Mouse (Mus musculus) ovary, adult 18-20 months (tissue): Measurements from ENCODE around the gene Psma5.

Experiments
- DNase-seq: peaks from one replicate; pipeline ENCODE4 v3.0.0; 2022; ENCODE audit warnings: low spot score, mixed read lengths

Psma5 gene

GRCm38 (mm10) chr3:108306387-108306786, 49.7 kb downstream of the Psma5 start:
- no peak for DNase-seq

GRCm38 (mm10) chr3:108307485-108307884, 50.8 kb downstream of the Psma5 start:
- no peak for DNase-seq

GRCm38 (mm10) chr3:108310921-108311341, 54.2 kb downstream of the Psma5 start:
- DNase-seq, result no peak

DNA sequence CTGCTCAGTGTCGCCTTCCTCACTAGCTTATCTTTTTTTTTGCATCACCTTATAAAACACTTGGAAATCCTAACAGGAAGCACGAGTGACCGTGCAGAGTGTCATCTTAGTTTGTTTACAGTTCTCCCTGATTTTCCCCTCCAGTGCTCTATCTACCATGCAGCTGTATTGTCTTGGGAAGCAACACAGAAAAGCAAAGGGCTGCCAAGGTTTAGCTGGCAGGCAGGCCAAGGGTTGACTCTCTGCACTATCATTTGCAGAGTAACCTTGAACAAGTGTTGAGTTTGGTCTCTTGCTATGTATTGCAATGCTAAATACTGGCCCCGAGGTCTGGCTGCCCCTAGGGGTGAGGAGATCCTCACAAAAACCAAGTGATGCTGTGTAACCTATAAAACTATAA, 55.0 kb downstream of the Psma5 start:
- no peak for DNase-seq

GRCm38 (mm10) chr3:108312414-108312813, 55.7 kb downstream of the Psma5 start:
- no peak for DNase-seq

- DNase-seq, result no peak
Observed at GRCm38 (mm10) chr3:108313138-108313537, 56.4 kb downstream of the Psma5 start.

- no peak for DNase-seq
Observed at GRCm38 (mm10) chr3:108314038-108314675, 57.4 kb downstream of the Psma5 start.

DNA sequence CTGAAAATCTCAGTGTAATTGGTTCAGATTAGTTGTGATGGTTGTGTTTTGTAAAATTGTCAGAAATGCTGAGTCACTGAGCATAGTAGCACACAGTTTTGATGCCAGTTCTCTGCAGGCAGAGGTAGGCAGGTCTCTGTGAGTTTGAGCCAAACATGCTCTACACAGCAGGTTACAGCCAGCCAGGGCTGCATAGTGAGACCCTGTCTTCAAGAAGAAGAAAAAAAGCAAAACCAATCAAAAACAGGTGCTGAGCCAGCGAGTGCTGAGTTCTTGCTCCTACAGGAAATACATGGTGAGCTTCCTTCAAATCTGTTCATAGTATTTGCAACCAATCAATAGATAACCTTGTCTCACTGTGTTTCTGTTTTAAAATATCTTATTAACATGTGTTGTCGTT, 61.8 kb downstream of the Psma5 start:
- DNase-seq, result no peak

DNA sequence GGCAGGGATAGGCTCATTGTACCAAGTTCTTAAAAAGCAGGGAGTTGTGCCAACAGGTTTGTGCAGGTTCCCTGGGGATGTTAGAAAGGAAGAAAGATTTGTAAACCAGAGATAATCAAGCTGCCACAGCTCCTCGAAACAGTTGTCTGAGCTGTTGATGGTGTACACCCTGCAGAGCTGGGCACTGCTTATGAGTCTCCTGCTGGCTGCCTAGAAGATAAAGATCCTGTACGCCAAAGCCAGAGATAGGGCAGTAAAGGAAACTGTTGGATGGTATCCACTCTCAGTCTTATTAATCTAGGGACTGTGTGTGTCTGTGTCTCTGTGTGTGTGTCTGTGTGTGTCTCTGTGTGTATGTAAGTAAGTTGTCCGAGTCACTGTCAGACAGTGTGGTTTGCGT, 64.9 kb downstream of the Psma5 start:
- DNase-seq, result no peak

- DNase-seq, result no peak
Observed at GRCm38 (mm10) chr3:108322136-108322535, 65.4 kb downstream of the Psma5 start.

- no peak for DNase-seq
Observed at GRCm38 (mm10) chr3:108322962-108323361, 66.2 kb downstream of the Psma5 start.

DNA sequence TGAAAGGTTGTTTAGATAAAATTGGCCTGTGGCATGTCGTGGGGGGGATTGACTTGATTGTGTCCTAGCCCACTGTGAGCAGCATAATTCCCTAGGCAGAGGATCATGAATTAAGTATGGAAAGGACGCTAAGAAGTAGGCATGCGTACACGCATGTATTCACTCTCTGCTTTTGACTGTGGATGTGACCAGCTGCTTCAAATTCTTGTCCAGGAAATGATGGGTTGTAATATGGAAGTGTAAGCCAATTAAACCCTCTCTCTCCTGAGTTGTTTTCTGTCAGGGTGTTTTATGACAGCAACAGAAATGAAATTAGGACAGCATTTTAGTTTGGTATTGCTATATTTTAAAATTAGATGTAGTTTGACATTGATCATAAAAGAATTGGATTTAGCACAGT, 68.1 kb downstream of the Psma5 start:
- no peak for DNase-seq

GRCm38 (mm10) chr3:108325521-108325920, 68.8 kb downstream of the Psma5 start:
- no peak for DNase-seq

- DNase-seq, result no peak
Observed at GRCm38 (mm10) chr3:108327275-108327674, 70.5 kb downstream of the Psma5 start.

GRCm38 (mm10) chr3:108327916-108328315, 71.2 kb downstream of the Psma5 start:
- DNase-seq, result no peak

- DNase-seq, result peak; percentile 53
Observed at GRCm38 (mm10) chr3:108328441-108328841, 71.7 kb downstream of the Psma5 start.
